Mouse (Mus musculus) testis, adult 2 months (tissue): ENCODE measurements around the gene Cldn2.

Source experiments
- CTCF ChIP-seq: fragments of 200-500 bp; IDR thresholded peaks from 2 replicates; pipeline ENCODE4 v1.5.1; 2012; ENCODE audit warnings: low read depth, mild to moderate bottlenecking, inconsistent platforms, low read length, moderate library complexity; ENCODE audit not compliant: control insufficient read depth, insufficient read depth, insufficient replicate concordance
- POLR2A ChIP-seq: fragments of 200-500 bp; IDR thresholded peaks from 2 replicates; pipeline ENCODE4 v1.6.1; 2012; ENCODE audit warnings: low read depth, mild to moderate bottlenecking, inconsistent platforms, low read length, moderate library complexity; ENCODE audit not compliant: control insufficient read depth

DNA sequence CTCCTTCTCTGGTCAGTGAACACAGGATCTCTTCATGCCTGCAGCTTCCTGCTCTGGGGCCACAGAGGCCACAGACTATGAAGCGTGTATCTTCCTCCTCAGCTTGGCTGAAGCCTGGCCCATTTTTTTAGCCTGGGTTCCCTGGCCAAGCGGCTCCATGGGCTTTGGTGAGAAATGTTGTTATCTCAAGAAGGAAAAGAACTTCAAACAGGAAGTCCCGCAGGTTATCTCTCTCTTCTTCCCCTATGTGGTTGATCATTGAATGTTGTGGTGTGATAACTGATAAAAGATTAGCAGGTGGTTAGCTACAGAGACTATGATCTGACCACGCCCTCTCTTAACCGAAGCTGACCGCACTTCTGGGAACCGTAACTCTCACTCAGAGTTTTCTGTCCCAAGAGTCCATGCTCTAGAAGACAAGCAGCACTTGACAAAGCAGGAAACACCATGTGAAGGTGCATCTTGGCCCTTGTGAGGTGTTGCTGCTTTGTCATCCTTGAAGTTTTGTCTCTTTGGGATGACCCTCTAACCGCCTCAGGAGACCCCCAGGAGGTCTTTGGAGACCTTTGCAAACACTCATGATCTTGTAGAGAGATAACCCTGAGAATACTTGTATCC is 13.5 kb downstream of the Cldn2 start:
- TF ChIP-seq POLR2A (no peak), CTCF (no peak)
